Mouse (Mus musculus) inflammation-experienced regulatory T-cells, adult 6 months (primary cell): Measurements from ENCODE around the gene Pknox2. TPM values are rescaled to one million over a fixed set of nuclear protein-coding genes. Genes with fewer than 3 reads are reported as not detected.

Experiments
- ATAC-seq: one replicate; pipeline ENCODE4 v1.8.0; 2017
- polyA plus RNA-seq, 3 experiments: library from polyadenylated mRNA; unstranded; fragments of 100-300 nt; shearing (Covaris generic); gene quantifications; one replicate each; pipeline ENCODE4 v1.2.1; 2017

Gene Pknox2
- polyA plus RNA-seq, 3 experiments from 2014 or later, result not detected

DNA sequence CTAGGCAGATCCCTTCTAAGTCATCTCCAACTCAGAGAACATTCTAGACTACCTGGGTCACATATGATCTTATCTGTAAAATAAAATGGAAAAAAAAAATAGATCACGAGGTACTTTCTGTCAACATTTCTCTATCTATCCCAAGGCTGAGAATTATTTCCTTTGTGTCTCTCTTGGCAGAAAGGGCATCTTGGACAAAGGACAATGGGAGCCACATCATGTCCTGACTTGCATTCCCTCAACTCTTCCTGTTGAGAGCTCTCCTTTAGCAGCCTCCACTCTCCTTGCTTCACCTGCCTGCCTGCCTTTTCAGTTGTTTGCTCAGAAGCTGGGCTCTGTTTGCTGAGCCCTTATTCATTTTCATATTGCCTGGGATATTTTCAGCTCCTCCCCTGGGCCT is 103.0 kb downstream of the Pknox2 start:
- ATAC-seq, result no peak

- no peak for ATAC-seq
Observed at GRCm38 (mm10) chr9:37038859-37039258, 108.3 kb downstream of the Pknox2 start.

- ATAC-seq, result no peak
Observed at GRCm38 (mm10) chr9:37038445-37038844, 108.8 kb downstream of the Pknox2 start.

DNA sequence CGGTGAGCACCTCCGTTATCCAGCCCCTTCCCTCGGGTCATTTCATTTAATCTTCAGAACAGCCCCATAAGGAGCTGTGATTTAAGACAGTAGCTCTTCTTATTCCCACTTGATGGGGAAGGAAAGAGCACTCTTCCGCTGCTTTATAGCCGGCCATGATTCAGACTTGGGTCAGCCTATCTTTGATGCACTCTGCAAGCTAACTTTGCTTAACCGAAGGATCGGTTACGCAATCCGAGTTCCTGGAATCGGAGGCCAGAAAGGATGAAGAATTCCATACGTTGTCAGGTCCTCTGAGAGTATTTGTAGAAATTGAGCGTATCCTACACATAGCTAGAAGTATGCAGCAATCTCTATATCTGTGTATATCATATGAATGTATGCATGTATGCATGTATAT is 109.8 kb downstream of the Pknox2 start:
- ATAC-seq, result no peak

GRCm38 (mm10) chr9:37035248-37035647 is 112.0 kb downstream of the Pknox2 start:
- no peak for ATAC-seq

GRCm38 (mm10) chr9:37034316-37034715 is 112.9 kb downstream of the Pknox2 start:
- no peak for ATAC-seq

DNA sequence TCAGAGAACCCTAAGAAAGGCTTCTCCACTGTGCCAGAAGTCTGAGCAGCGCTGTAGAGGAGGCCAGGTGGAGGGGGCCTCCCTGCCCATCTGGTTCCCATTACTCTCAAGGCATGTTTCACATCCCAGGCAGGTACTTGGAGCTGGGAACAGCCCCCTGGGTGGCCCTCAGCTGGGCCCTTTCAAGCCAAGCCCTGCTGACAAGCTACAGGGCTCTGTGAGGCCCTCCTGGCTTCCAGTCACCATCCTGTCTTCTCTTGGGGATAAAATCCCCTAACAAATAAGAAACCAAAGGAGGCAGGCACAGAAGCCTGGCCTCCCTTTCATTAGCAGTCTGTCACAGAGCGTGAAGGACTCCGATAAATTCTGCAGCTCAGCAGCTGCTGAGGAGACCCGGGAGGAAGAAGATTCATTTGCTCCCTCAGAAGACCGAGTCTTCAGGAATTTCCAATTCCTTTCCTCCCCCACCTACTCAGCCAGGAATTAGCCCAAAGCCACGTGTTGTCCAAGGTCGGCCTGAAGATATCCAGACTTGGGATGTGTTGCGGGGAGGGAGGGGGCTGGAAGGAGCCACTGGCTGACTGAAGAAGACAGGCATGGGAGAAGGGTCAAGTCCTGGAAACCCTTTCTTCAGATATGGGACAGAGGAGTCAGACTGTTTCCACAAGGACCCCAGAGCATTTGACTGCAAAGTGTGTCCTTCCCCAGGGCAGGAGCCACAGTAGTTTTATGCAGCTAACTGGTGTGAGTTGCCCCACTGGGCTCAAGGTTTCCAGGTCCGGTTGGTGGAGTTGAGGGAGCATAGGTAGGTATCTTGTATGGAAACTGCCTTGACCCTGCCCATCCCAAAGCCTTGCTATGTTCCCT is 116.6 kb downstream of the Pknox2 start:
- no peak for ATAC-seq

DNA sequence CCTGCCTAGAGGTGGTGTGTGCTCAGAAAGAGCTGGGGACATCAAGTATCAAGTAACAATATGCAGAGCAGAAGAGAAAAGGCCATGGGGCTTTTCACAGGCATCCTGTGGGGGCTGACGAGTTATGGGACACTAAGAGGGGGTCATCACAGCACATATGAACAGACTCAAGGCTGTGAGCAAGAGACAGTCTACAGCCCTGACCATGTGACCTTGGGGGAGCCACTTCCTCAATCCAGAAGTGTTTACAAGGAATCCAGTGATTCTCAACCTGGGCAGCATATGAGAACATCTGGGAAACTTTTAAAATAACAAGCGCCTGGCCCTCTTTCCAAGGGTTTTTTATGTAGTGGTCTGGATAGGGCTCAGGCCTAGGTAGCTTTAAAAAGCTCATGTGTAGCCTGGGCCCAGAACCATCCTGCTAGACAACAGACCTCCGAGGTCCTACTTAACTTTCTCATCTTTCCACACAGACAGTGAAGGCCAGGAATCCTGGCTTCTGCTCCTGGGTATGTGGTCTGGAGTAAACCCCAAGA is 117.3 kb downstream of the Pknox2 start:
- no peak for ATAC-seq

DNA sequence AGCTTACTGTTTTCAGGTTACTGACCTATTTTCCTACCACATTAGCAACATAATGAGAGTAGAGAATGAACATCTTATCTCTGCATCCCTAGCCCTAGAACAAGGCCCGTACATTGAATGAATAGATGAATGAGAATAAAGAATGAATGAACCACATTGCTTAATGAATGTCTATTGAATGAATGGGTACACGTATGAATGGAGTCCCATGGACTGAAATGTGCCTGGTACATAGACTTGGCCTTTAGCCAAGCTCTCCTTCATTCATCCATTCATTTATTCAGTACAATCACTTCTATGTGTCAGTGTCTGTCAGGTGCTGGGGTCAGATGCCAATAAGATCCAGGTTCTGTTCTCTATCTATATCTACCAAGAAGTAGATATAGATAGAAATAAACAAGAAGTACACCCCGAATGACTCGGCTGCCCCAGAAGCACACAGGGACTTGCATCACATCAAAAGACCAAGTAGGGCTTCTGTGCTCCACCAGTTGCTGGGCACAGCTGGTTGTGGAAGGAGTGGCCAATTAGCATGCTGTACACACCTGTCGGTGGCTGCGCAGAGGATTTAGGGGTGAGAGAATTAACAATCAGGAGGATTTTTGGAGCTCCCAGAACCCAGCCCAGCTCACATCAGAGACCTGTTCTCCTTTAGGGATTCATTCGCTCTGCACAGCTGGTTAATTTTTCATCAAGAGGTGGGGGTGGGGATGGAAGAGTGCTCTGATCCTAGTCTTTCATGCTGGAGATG is 119.2 kb downstream of the Pknox2 start:
- ATAC-seq, result no peak

- no peak for ATAC-seq
Observed at GRCm38 (mm10) chr9:37025913-37026312, 121.3 kb downstream of the Pknox2 start.

- no peak for ATAC-seq
Observed at GRCm38 (mm10) chr9:37021586-37022230, 125.5 kb downstream of the Pknox2 start.

GRCm38 (mm10) chr9:37018154-37018553 is 129.1 kb downstream of the Pknox2 start:
- ATAC-seq, result no peak

GRCm38 (mm10) chr9:37017169-37017568 is 130.0 kb downstream of the Pknox2 start:
- no peak for ATAC-seq

DNA sequence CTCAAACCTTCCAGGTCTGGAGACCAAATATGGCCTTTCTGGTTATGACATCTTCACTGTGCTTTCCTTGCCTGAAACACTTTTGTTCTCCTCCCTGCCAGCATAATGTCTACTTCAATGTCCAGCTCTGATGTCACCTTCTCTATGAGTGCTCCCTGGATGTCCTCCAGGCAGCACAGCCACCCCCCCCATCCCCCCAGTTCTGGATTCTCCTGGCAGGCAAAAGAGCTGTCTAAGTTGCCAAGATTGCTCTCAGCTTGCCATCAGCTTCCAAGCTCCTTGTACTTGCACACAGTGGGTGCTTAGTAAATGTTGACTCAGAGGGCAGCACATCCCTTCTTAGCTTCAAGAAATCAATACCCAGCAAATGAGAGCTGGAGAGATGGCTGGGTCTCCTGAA is 131.0 kb downstream of the Pknox2 start:
- no peak for ATAC-seq

- no peak for ATAC-seq
Observed at GRCm38 (mm10) chr9:37013565-37013964, 133.6 kb downstream of the Pknox2 start.

DNA sequence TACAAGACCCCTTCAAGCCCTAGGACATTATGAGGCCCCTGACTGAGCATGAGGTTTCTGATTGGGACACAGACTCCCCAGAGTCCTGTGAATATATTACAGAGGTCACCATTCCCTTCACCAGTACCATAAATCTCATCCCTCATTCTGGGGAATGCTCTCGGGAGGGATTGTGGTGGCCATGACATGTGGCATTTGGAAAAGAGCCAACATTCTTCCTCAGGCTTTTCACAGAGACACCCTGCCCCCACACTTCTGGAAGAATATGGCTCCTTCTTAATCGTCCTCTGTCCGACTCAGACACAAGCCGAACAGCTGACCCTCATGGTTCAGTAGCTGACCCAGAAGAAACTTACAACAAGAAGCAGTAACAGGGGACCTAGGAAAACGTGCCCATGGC is 139.1 kb downstream of the Pknox2 start:
- ATAC-seq, result no peak

GRCm38 (mm10) chr9:37004676-37005075 is 142.5 kb downstream of the Pknox2 start:
- no peak for ATAC-seq

DNA sequence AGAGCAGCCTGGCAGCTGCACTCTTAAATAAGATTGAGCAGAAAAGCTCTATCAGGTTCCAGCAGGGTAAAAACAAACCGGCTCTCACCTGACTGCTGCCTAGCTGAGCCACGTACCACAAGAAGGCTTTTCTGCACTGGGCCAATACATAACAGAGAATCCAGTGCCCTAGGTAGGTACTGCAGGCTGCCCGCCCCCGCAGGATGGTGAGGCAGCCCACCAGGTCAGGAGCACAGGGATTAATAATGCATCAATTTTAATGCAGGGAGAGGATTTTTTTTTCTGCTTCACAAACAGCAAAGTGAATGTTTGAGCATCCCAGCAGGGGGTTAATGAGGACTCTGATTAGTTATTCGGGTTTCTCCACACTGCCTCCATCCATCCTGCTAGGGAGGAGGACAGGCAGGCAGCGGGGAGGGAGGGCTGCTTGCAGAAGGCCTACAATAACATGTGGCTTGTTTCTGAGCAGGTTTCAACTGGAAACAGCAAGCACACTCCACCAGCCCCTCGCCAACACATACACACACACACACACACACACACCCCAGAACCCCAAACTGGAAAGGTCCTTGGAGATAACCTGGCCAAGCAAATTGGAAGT is 145.2 kb downstream of the Pknox2 start:
- no peak for ATAC-seq

DNA sequence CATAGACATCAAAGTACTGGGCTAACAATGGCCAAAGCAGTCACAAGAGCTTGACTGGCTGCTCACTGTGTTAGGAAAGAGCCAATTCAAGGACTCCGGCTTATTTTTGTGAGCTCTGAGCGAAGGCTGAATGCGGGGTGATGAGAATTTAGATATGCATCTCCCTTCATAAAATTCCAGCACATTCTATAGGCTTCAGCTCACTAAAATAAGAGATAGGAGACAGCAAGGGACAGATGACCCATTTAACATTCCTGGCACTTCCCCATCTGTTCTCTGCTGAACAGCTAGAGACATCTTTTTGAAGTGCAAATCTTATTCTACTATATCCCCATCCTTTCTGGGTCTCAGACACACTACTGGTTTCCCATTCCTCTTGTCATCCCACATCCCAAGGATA is 147.8 kb downstream of the Pknox2 start:
- ATAC-seq, result no peak

GRCm38 (mm10) chr9:36990626-36991368 is 156.4 kb downstream of the Pknox2 start:
- no peak for ATAC-seq

DNA sequence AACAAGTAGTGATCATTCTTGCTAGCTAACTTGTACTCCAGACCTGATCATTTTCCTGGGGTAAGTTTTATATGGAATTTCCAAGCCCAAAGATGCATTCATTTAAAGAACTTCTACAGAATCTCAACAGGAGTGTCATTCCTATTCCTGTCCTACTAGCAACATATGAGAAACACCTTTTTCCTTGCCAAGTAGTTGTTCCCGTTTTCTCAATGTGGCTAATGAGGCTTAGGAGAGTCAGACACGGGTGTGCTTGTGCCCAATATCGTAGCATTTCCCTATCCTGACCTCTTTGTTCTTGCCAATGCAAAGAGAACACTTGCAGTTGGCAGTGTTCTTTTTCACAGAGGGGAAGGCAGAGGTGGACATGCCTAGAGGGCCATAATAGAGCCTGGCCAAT is 157.2 kb downstream of the Pknox2 start:
- no peak for ATAC-seq

DNA sequence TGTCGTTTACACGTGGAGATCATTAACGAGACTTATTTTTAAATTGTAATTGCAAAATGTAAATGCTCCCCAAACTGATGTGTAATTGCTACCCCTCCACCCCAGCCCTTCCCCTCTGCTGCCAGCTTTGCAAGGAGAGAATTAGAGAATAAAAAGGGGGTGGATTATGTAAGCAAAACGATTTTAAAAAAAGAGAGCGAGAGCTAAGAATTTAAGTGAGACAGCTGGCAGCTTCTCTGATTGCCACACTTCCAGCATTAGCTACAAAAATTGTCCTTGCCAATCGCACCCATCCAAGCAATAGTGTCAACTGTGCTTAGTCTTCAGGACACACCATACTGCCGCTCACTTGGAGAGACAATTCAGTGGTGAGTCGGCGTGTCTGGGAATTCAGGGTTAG is 162.0 kb downstream of the Pknox2 start:
- no peak for ATAC-seq
